Mouse (Mus musculus): ENCODE data around the gene Rpl7l1. TPM values are rescaled to one million over a fixed set of nuclear protein-coding genes. Genes with fewer than 3 reads are reported as not detected.
"Not testable (repeated sequence)": the region's sequence is repeated elsewhere in the genome, so short reads cannot be mapped to it uniquely, and the experiment has no call there.

The Rpl7l1 gene
- total RNA-seq, 2 experiments from 2014 or later, result 59.4 to 70.8 TPM

- no peak for DNase-seq
These were observed 6.4 kb downstream of the Rpl7l1 start for GRCm38 (mm10) chr17:46776087-46776486.

GRCm38 (mm10) chr17:46775070-46775469, 7.4 kb downstream of the Rpl7l1 start:
- DNase-seq, result no peak

GRCm38 (mm10) chr17:46774131-46774472, 8.4 kb downstream of the Rpl7l1 start:
- DNase-seq, result no peak

- no peak for DNase-seq
These were observed 9.0 kb downstream of the Rpl7l1 start for GRCm38 (mm10) chr17:46773278-46774130.

- peak; percentile 81 for DNase-seq
These were observed 9.8 kb downstream of the Rpl7l1 start, which contains the start of gene 2310039H08Rik for GRCm38 (mm10) chr17:46772404-46773277. Gene 2310039H08Rik (plus strand): TSS chr17:46772635.

GRCm38 (mm10) chr17:46772038-46772403, 10.5 kb downstream of the Rpl7l1 start:
- DNase-seq, result no peak

GRCm38 (mm10) chr17:46771616-46772015, 10.9 kb downstream of the Rpl7l1 start:
- no peak for DNase-seq

GRCm38 (mm10) chr17:46771025-46771424, 11.4 kb downstream of the Rpl7l1 start:
- DNase-seq, result no peak

- no peak for DNase-seq
These were observed 11.9 kb downstream of the Rpl7l1 start for GRCm38 (mm10) chr17:46770546-46770945.

GRCm38 (mm10) chr17:46767868-46768267, 14.6 kb downstream of the Rpl7l1 start:
- no peak for DNase-seq

GRCm38 (mm10) chr17:46764916-46765315, 17.6 kb downstream of the Rpl7l1 start:
- DNase-seq, result not testable (repeated sequence)

- DNase-seq, result no peak
These were observed 18.9 kb downstream of the Rpl7l1 start, which contains the start of gene Ptcra for GRCm38 (mm10) chr17:46763544-46763943. Gene Ptcra (minus strand): TSS chr17:46763712.

- DNase-seq, result no peak
These were observed 23.7 kb downstream of the Rpl7l1 start for GRCm38 (mm10) chr17:46758753-46759152.

GRCm38 (mm10) chr17:46751794-46752556, 30.5 kb downstream of the Rpl7l1 start, which contains the start of gene Cnpy3:
Gene Cnpy3 (minus strand): TSS chr17:46752214.
- peak; percentile 97 for DNase-seq

- DNase-seq, result no peak
These were observed 31.2 kb downstream of the Rpl7l1 start for GRCm38 (mm10) chr17:46751056-46751793.

GRCm38 (mm10) chr17:46750580-46750979, 31.9 kb downstream of the Rpl7l1 start:
- DNase-seq, result no peak

GRCm38 (mm10) chr17:46749282-46749681, 33.2 kb downstream of the Rpl7l1 start:
- no peak for DNase-seq

- DNase-seq, result no peak
These were observed 34.7 kb downstream of the Rpl7l1 start for GRCm38 (mm10) chr17:46747806-46748205.

GRCm38 (mm10) chr17:46747234-46747633, 35.2 kb downstream of the Rpl7l1 start:
- no peak for DNase-seq

GRCm38 (mm10) chr17:46745506-46745905, 37.0 kb downstream of the Rpl7l1 start:
- DNase-seq, result no peak

GRCm38 (mm10) chr17:46742986-46743385, 39.5 kb downstream of the Rpl7l1 start:
- no peak for DNase-seq

All from gastrocnemius, postnatal 10 days (tissue).